Mouse (Mus musculus): Measurements from ENCODE around the gene Rbms3.

Rbms3 gene

DNA sequence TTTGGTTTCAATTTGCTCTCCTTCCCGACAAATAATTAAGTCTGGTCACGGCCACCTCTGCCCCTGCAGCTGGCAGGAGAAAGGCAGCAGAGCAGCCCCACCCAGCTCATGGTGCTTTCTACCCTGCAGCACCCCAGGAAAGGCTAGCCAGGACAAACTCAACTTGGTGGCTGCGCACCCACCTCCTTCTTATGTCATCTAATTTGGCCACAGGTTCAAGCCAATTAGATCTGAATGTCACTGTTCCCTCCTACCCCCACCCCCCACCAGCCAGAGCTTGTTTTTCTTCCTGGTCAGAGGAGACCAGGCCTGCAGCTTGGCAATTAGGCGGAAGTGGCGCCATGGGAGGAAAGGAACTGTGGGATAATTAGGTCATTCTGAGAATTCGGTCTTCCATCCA is 664.0 kb downstream of the Rbms3 start:
- DNase-seq: peak; percentile 36 to 58

DNA sequence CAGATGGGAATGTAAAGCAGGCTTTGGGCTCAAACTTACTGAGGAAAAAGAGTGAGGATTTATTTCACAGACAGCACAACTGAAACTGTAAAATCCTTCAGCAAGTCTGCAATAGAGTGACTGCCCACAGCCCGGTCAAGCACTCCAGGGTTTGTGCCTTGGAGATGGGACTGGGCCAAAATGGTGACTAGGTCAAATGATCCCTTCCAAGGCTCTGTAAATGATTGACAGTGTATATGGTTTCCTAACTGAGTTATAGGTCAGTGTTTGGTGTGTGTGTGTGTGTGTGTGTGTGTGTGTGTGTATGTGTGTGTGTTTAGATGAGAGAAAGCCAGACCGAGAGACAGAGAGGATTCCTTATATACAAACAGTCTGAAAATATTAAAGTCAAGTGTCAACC is 673.6 kb downstream of the Rbms3 start:
- DNase-seq: no peak

DNA sequence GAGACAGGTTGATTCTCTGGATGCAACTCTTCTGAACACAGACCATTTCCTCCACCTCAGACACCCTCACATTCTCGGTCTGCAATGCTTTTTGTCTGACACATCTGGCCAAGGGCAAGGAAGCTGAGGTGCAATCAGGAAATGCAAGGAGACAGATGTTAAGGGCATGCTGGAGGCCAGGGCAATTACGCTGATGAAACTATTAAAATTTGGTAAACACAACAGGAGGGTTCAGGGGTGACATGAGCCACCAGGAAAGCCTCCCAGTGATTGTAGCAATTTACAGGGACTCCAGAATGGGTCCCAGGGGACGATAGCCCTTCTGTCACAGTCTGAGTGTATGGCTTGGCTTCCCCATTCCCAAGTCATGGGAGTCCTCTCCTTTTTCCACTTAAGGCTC is 681.5 kb downstream of the Rbms3 start:
- no peak for DNase-seq

DNA sequence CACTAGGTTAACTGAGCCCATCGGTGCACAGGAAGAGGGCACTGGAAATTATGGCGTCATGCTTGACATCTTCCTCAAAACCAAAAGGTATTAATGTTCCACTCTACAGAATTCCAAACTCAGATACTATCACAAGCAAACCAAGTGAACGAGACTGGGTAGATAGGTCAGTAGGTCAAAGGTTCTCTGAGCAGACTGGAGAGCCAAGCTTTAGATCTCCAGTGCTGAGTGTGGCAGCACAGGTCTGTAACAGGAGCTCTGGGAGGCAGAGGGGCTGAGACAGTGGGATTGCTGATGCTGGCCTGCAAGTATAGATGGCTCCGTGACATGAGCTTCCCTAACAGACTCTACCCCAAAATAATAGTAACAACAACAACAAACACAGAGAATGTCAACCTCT is 682.3 kb downstream of the Rbms3 start:
- DNase-seq: no peak

DNA sequence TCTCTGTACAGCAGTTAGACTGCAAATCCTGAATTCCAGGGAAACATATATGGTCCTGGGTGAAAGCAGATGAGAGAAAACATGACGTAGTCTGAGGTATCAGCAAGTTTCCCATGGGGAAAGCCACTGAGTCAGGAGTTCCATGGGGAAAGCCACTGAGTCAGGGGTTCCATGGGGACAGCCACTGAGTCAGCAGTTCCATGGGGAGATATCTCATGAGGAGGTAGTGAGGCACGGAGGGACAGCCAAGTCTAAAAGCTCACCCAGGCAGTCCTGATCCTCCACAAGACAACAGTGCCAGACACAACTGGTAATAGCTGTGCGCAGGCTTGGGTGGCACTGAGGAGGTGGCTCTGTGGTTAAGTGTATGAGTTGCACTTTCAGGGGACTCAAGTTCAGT is 682.9 kb downstream of the Rbms3 start:
- DNase-seq: no peak

DNA sequence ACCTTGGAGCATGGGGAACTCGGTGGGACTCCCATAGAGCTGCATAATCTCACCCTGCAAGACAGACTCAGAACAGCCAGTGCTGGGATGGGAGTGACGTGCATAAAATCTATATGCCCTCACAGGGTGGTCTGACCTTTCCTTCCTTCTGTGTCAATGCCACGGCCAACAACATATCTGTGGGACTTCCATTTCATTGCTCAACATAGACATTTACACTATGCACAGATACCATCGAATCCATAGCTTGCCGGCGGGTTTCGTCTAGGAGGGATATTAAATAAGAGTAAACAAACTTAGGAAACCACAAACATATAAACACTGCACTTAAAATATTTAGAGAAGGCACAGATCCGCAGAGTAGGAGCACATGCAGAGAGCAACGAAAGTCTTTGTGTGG is 684.0 kb downstream of the Rbms3 start:
- no peak for DNase-seq

DNA sequence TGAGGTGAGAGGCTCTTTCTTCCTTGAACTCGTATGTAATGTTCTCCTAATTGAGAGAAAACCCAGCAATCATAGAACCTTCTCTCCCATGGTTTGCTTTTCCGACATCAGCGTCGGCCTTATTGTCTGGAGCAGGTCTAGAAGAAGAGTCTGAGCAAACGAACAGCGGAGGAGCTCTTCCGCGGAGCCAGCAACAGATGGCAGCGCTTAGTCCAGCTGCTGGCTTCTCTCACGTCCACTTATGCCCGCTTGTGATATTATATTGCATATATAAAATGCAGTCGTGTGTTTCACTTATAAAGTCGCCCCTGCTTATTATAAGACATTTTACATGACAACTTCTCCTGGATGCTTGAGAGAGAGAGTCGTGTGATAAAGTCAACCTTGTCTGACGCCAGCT is 685.8 kb downstream of the Rbms3 start:
- DNase-seq: no peak

DNA sequence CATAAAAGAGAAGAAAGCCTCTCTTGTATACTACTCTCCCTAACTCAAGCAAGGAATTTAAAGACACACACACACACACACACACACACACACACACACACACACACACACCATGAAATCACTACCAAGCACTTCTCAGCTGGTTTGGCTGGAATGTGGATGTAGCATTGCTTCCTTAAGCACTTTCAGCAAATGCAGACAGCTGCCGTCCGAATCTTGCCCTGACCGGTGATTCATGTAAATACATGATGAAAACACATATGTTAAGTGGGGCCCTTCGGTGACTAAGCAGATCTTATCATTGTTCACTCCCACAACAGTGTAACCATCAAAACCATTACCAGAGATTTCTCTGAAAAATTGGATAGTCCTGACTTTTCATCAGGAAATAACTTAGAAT is 688.6 kb downstream of the Rbms3 start:
- no peak for DNase-seq

DNA sequence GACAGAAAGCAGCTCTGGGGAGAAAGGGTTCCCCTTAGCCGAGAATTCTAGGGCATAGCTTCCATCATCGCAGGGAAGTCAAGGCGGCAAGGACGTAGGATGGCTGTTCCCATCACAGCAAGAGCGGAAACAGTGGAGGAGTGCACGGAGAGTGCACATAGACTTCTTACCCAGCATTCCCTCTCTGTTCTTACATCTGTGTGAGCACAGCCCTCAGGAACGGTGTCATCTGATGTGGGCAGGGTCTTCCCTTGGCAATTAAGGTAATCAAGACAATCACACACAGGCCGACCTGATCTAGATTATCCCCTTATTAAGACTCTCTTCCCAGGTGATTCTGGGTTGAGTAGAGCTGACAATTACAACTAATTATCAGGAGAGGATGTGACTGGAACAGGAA is 689.0 kb downstream of the Rbms3 start:
- no peak for DNase-seq

DNA sequence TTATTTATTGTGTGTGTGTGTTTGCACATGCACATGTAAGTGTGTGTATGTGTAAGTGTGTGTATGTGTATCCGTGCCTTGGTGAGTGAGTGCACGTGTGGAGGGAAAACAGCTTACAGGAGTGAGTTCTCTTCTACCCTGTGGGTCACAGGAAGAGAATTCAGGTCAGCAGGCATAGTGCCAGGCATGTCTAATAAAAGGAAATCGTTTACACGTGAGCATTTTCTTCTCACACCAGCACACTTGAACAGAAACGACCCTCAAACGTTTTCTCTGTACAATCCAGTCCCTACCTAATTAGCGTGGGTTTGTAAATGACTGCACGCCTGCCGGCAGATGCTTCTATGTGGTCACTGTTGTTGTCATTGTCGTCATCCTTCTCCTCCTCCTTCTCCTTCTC is 701.4 kb downstream of the Rbms3 start:
- DNase-seq: no peak

DNA sequence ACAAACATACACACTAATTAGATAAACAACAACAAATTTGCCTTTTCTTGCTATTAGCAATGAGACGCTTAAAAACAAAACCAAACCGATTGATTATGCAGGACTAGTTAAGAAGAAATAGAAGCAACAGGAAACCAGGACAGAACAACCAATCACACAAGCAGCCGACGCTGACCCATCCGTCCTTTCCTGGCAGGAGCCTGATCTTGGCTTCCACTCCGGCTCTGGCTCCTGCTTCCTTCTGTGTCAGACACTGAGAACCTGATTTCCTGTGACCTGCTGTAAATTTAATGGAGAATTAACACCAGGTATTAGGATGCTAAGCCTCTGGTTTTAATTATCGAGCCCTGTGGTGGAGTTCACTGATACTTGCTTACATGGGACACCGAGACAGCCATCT is 706.6 kb downstream of the Rbms3 start:
- DNase-seq: no peak

DNA sequence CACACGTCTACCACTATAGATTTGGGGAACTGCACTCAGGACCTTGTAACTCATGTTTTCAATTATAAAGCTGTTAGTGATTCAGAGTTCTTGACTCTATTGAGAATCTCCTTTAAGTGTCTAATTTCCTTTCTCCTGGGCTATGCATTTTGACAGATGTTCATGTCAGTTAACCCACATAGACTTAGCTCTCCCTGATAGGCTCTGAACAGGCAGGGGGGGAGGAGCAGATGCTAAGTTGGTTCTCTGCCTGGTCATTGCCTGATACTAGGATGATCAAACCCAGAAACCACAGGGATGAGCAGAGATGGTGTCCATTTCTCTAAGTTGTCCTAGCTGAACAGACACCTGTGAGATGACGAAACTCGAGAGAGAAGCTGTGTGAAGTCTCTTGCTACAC is 707.2 kb downstream of the Rbms3 start:
- DNase-seq: no peak

DNA sequence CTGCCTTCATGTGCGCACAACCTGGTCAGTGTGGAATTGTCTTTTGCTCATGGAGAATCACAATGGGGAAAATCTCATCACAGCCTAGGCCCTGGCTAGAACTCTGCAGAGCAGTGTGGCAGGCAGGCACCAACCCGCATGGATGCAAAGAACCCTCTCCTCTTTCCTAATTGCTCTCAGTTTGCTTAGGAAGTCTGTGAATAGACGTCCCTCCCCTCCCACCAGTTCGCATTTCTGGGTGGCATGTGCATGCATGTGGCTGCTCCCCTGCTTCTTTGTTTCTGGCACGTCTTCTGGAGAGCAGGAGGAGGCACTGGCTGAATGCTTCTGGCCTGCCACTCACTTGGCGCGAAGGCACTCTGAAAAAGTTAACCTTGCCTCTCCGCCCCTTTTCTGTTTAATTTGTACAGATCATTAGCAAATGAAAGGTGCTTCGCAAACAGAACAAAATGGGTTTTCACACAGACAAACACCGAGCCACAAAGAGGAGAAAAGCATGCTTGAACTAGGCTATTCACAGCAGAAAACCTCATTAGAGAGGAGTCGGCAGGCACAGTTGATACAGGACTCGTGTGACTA is 710.2 kb downstream of the Rbms3 start:
- peak in 1 of 2 experiments; percentile 10 for DNase-seq

DNA sequence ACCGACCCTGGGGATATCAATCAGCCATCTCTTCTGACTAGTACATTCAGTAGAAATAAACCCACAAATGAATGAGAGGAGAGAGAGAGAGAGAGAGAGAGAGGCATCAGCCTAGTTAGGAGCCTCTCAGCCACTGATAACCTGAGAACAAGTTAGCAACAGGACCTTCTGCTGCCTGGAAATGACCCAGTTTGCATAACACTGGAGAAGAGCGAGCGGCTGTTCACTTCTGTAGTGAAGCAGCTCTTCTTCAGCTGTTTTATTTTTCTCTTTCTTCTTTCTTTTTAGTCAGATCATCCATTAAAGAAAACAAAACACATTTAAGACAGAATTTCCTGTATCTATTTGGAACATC is 717.2 kb downstream of the Rbms3 start:
- DNase-seq: no peak

DNA sequence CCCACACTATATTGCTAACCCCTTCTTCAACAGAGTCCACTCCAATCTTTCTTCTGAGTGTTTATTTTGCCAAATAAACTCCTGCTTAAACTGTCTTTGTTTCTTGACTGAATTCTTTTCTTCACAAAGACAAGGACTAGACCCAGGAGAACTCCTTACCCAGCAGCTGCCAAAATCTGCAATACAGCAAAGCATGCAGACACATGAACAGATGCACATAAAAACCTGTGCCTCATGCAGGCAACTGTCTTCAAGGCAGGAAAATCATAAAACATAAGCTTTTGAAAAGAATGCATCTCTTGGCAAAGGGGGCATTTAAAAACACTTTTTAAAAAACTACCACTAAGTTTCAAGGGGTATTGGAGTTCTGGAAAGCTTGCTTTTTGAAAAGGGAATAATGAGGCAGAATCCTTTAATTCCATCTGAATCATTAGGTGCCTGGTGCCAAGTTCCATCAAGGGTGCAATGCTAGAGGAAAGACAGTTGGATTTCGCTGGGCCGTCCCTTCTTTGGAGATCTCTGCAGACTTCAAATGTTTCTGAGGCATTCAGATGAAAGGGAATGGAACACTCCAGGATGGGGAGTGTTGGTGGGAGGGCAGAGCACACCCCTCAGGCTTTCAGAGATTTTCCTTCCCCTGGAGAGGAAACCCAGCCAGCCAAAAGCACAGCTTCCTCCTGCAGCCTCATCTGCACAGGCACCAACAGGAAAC is 717.8 kb downstream of the Rbms3 start:
- peak; percentile 17 to 29 for DNase-seq

DNA sequence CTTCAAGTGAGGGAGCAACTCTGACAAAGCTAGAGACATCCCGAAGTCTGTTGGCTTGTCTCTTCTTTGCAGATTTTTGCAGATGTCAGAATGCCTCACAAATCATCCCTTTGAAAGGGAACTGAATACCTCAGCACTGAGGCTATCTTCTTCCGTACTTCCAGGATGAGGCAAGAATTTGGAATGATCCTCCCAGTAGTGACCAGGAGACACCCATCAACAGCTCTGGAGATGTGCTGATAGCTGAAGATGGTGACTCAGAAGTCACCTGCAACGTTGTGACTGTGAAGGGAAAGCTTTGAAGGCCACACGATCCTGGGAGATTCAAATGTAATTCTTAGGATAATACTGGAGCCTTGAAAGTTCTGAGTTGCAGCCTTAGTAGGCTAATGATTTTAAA is 720.2 kb downstream of the Rbms3 start:
- DNase-seq: no peak

DNA sequence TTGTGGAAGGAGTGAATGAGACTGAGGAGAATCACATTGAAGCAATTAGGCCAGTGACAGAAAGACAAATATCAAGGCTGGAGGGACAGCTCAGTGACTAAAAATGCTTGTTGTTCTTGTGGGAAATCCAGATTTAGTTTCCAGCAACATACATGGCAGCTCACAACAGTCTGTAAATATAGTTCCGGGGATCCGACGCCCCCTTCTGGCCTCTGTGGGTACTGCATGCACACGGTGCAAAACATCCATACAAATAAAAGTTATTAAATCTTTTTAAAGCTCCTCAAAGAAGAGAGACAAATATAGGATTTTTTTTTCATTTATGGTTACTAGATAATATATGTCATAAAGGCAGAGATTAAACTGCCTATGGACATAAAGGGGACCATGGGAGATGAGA is 722.8 kb downstream of the Rbms3 start:
- peak; percentile 12 to 25 for DNase-seq

DNA sequence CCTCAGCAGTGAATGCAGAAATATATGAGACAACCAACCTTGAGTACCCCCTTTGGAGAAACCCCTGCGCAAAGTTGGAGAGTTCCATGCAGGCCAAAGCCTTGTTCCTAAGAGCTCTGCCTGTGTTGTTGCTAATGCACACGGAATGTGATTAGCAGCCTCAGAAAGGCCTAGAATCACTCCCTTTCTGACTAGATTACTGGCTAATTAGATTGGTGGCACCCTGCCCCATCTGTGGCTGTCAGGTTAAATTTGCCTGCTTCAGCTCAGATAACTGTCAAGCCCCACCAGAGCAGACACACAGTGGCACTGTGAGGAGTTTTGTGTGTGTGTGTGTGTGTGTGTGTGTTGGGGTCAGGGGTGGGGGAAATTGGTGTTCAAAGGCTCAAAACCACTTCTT is 724.1 kb downstream of the Rbms3 start:
- DNase-seq: no peak

DNA sequence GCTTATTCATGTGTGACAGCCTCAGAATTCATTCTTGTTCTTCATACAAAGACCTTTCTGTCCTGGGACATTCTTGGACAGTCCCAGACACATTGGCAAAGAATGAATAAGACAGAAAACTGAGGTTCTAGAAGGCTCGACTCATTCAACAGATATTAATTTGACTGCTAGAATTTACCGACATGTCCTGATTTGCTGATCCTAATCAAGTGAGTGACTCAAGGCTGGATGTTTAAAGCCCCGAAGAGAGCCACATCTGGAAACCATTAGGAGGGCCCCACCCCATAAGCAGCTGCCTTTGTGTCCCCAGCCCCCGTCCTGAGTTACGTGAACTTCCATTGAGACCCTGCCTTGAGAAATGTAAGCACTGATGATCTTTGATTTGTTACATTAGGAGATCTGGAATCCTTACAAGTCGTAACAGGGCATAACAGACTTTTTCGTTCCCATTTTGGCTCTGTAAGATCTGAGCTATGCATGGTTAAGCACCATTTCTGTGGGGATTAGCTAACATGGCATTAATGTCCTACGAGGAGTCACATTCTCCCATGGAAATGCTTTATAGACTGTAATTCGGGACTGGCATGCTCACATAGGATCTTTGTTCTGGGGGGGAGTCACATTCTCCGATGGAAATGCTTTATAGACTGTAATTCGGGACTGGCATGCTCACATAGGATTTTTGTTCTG is 726.3 kb downstream of the Rbms3 start:
- DNase-seq: no peak

DNA sequence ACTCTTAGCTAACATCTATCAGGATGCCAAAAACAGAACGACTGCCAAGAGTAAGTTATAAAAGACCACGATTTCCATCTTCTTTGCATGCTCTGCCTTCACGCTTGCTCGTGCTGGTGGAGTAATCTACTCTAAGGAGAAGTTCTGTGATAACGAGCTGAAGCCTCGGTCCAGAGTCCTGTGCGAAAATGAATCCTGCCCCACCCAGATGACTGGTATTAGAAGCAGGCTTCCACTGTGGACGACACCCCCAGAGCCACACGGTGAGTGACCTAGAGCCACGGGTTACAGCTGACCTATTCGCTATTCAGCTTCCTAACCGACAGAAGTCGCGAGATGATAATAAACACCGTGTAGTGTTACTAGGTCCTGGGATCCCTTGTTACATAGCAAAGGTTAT is 730.3 kb downstream of the Rbms3 start:
- no peak for DNase-seq

DNA sequence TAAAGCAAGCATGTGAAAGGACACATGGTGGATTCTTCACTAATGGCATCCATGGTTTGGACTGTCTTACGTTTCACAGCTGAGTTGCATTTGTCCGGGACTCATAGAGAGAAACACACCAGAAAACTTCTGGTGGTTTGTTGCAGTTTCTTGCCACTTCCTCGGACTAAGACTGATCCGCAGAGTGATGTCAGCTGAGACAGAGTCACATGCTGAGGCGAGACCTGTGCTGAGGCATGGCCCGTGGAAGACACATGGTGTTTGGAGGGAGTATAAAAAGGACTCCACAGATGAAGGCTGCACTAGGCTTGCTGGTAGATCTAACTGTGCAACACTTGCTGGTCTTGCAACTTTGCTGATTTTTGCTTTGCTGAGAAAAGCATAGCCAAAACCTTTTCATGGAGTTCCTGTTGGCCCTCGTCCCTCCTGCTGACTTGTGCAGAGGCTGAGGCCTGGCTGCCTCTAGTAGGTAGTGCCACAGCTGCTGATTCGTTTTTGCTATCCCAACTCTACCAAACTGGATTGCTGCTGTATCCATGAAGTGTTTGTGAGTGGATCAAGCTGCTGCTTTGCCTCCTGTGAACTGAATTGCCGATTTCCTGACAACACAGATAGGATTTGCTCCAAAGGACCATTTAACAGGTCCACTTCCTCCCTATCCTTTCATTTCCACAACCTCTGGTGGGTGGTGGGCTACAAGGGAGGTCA is 742.6 kb downstream of the Rbms3 start:
- DNase-seq: no peak

DNA sequence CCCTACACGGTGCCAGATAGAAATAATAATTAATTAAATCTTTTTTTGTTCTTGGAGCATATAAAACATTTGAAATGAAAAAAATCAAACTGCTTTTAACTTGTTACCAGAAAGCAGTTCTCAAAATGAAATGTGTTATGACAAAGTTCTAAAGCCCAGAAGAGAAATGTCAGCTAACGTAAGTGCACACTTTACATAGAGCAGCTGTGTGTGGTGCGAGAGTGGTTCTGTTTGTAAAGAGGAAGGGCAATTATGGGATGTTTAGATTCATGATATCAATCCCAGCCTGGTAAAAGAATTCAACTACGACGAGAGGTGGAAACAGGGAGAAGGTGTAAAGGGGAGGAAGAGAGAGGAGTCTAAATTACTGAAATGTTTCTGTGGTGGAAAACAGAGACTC is 744.1 kb downstream of the Rbms3 start:
- no peak for DNase-seq

DNA sequence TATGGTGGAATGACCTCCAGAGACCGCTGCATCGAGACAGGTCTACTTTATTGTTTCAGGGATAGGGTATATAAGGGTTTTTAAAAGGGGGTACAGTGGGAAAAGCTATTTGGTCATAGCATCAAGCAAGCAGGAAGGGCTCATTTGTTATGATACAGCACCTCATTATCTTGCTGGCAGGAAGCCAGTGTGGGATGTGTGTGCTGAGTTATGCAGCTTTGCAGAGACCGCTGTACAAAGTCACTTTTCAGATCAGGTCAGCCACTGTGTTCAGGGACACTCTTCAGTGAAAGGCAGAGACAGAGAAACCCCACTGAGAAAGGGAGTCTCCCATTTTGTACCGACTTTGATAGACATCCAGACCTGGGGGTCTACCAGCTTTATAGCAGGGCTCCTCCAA is 749.2 kb downstream of the Rbms3 start:
- peak; percentile 31 to 40 for DNase-seq

Measured in kidney, postnatal 4 days (tissue).